Mouse (Mus musculus) small intestine, adult 2 months (tissue): ENCODE measurements at regions not wholly inside any gene's neighbourhood (a gene's known extent, or its start where the extent isn't known, plus 50 kb on each side); places are given as distances from the start of the nearest gene placed in this dataset.

Experiments used
- CTCF ChIP-seq: fragments of 200-500 bp; IDR thresholded peaks from 2 replicates; pipeline ENCODE4 v1.5.1; 2012; ENCODE audit warnings: low read depth, mild to moderate bottlenecking, control low read depth, inconsistent platforms, low read length, moderate library complexity, mixed read lengths; ENCODE audit not compliant: insufficient replicate concordance, insufficient read length; ENCODE audit errors: extremely low read depth
- POLR2A ChIP-seq: fragments of 200-500 bp; IDR thresholded peaks from 2 replicates; pipeline ENCODE4 v1.6.1; 2012; ENCODE audit warnings: low read depth, mild to moderate bottlenecking, control low read depth, inconsistent platforms, low read length, moderate library complexity

DNA sequence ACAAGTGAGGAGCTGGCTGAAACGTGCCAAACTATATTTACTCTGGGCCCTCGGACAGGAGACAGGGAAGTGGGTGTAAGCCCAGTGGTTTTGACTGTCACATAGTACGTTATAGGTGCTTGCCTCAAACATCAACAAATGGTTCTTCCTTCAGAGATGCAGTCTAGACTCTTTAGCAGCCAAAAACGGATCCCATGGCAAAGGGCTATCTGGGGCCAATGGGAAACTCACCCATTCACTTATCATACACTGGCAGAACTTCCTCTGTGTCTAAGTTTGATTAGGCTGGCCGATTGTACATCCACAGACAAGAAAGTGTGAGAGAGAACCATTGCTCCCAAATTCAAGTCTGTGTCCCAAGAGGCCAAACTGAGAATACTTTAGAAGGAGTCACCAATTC is 115.9 kb downstream of the Pja1 start:
- TF ChIP-seq CTCF (no peak), POLR2A (no peak)
